Mouse (Mus musculus) A20 (cell line): ENCODE data around the gene Tjp3.

Experiments used
- DNase-seq: peaks from one replicate; pipeline ENCODE4 v3.0.0-alpha.2; 2011; ENCODE audit warnings: low read depth, low spot score

The Tjp3 gene

GRCm38 (mm10) chr10:81319741-81320549 is 28.6 kb upstream of the Tjp3 start:
- DNase-seq, result peak; percentile 100

- DNase-seq, result peak; percentile 62
Measured at GRCm38 (mm10) chr10:81319330-81319699, 27.9 kb upstream of the Tjp3 start.

- DNase-seq, result no peak
Measured at GRCm38 (mm10) chr10:81318589-81319329, 27.4 kb upstream of the Tjp3 start.

GRCm38 (mm10) chr10:81317273-81317672 is 25.9 kb upstream of the Tjp3 start:
- no peak for DNase-seq

GRCm38 (mm10) chr10:81316338-81317060 is 25.1 kb upstream of the Tjp3 start:
- DNase-seq, result peak; percentile 46

GRCm38 (mm10) chr10:81315587-81315986 is 24.2 kb upstream of the Tjp3 start:
- DNase-seq, result no peak

GRCm38 (mm10) chr10:81314201-81314600 is 22.8 kb upstream of the Tjp3 start:
- no peak for DNase-seq

GRCm38 (mm10) chr10:81313581-81313980 is 22.2 kb upstream of the Tjp3 start:
- DNase-seq, result no peak

GRCm38 (mm10) chr10:81309571-81309970 is 18.2 kb upstream of the Tjp3 start:
- no peak for DNase-seq

- DNase-seq, result no peak
Measured at GRCm38 (mm10) chr10:81306837-81307682, 15.7 kb upstream of the Tjp3 start.

GRCm38 (mm10) chr10:81306173-81306668 is 14.8 kb upstream of the Tjp3 start:
- no peak for DNase-seq

- no peak for DNase-seq
Measured at GRCm38 (mm10) chr10:81305663-81306062, 14.3 kb upstream of the Tjp3 start.

GRCm38 (mm10) chr10:81304597-81305238 is 13.3 kb upstream of the Tjp3 start:
- DNase-seq, result peak; percentile 71

GRCm38 (mm10) chr10:81303761-81304160 is 12.4 kb upstream of the Tjp3 start:
- peak; percentile 45 for DNase-seq

GRCm38 (mm10) chr10:81303258-81303657 is 11.9 kb upstream of the Tjp3 start:
- DNase-seq, result peak; percentile 19

GRCm38 (mm10) chr10:81302781-81303218 is 11.4 kb upstream of the Tjp3 start:
- no peak for DNase-seq

GRCm38 (mm10) chr10:81302288-81302687 is 10.9 kb upstream of the Tjp3 start:
- DNase-seq, result no peak

GRCm38 (mm10) chr10:81301321-81301720 is 9.9 kb upstream of the Tjp3 start:
- peak; percentile 88 for DNase-seq

- peak; percentile 45 for DNase-seq
Measured at GRCm38 (mm10) chr10:81300352-81300907, 9.0 kb upstream of the Tjp3 start.
